Mouse (Mus musculus) testis, adult 2 months (tissue): Measurements from ENCODE around the gene Asxl1. TPM values are rescaled to one million over a fixed set of nuclear protein-coding genes. Genes with fewer than 3 reads are reported as not detected.

Source experiments
- H3K27ac ChIP-seq: fragments of 200-500 bp; 2 replicates; pipeline ENCODE4 v1.5.1; 2012; ENCODE audit warnings: low read depth, low read length; ENCODE audit not compliant: control insufficient read depth, insufficient read depth
- H3K27me3 ChIP-seq: fragments of 200-500 bp; 2 replicates; pipeline ENCODE4 v1.6.1; 2012; ENCODE audit warnings: mild to moderate bottlenecking, low read length, moderate library complexity; ENCODE audit not compliant: control insufficient read depth, insufficient read depth
- H3K36me3 ChIP-seq: fragments of 200-500 bp; 2 replicates; pipeline ENCODE4 v1.6.1; 2012; ENCODE audit warnings: mild to moderate bottlenecking, low read length; ENCODE audit not compliant: control insufficient read depth, insufficient read depth
- H3K4me1 ChIP-seq: fragments of 200-500 bp; 2 replicates; pipeline ENCODE4 v1.6.1; 2012; ENCODE audit warnings: low read length; ENCODE audit not compliant: control insufficient read depth, insufficient read depth
- H3K4me3 ChIP-seq: fragments of 200-500 bp; 2 replicates; pipeline ENCODE4 v1.5.1; 2012; ENCODE audit warnings: low read depth, mild to moderate bottlenecking, low read length, moderate library complexity, mixed read lengths; ENCODE audit not compliant: control insufficient read depth
- CTCF ChIP-seq: fragments of 200-500 bp; IDR thresholded peaks from 2 replicates; pipeline ENCODE4 v1.5.1; 2012; ENCODE audit warnings: low read depth, mild to moderate bottlenecking, inconsistent platforms, low read length, moderate library complexity; ENCODE audit not compliant: control insufficient read depth, insufficient read depth, insufficient replicate concordance
- POLR2A ChIP-seq: fragments of 200-500 bp; IDR thresholded peaks from 2 replicates; pipeline ENCODE4 v1.6.1; 2012; ENCODE audit warnings: low read depth, mild to moderate bottlenecking, inconsistent platforms, low read length, moderate library complexity; ENCODE audit not compliant: control insufficient read depth
- polyA plus RNA-seq: library from polyadenylated mRNA; depleted of rRNA; stranded (reverse); fragments of >200 nt; gene quantifications from 2 replicates; pipeline ENCODE4 v1.2.3, GENCODE M21; 2012

Asxl1 gene
- polyA plus RNA-seq, 1 experiment: 28.7 TPM

DNA sequence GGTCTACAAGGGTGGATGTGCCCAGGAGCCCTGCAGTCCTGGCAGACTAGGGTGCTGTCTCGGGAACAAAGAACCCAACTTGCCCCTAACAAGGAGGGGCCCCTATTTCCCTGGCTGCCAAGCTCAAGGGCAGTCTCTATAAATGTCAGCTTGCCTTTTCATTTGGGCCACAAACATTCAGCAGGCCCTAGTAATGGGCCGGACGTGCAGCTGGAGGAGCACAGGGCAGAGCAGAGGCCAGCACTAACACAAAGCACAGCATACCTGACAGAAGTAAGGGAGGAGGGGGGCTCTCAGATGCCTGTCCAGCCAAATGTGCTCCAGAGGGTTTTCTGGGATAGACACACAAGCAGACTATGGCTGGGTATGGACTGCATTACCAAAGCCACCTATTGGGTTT, 88.2 kb downstream of the Asxl1 start:
- H3K4me3 ChIP-seq: no peak overlapping the region
- H3K27me3 ChIP-seq: no peaks in the 10 kb centered on the region
- H3K27ac ChIP-seq: no peak overlapping the region
- TF ChIP-seq POLR2A: no peak
- TF ChIP-seq CTCF: no peak
- H3K4me1 ChIP-seq: peaks cover 8% of the 10 kb centered on the region; the same call in 1 of the 2 replicates
- H3K36me3 ChIP-seq: peaks cover 1% of the 10 kb centered on the region; the same call in 1 of the 2 replicates

DNA sequence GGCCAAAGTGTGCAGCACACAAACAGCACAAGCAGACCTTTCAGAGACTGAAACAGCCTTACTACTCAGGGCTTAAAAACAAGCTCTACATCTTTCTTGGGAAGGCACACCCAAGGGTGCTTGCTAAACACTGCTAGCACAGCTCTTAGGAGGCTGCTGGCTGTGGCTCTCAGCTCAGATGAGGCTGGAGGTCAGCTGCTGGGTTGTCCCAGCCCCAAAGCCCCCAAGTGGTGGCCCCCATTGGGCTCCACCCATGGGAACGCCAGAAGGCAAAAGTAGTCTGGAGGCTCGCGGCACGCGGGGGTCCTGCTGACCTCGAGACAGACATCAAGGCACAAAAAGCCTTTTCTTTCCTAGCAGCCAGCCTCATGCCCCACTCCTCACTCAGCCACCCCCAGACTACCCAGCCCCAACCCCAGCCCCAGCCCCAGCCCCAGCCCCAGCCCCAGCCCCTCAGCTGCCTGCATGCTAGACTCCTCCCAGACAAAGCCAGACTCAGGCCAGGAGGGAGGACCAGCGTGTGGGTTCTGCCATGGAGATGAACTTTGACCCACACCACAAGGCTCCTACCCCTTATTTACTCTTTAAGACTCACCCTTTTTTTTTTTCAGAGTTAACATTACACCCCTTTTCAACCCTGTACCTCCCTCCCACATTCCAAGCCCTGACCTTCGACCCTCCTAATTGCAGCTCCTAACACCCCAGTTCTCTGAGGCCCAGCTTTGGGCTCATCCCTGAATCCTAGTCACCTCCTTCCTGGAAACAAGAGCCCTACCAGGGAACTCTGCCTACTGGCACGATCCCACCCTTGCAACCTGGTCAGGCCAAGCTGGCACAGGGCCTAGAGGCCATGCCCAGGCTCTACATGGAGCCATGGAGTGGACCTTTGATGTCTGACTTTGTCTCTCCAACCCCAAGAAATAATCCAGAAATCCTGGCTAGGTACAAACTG, 89.5 kb downstream of the Asxl1 start:
- Histone ChIP-seq H3K36me3 (no peaks in the 10 kb centered on the region; the same call in 1 of the 2 replicates), H3K4me3 (no peak overlapping the region), H3K27me3 (no peaks in the 10 kb centered on the region), H3K4me1 (peaks cover 8% of the 10 kb centered on the region; the same call in 1 of the 2 replicates), H3K27ac (no peak overlapping the region)
- TF ChIP-seq CTCF (no peak), POLR2A (no peak)

DNA sequence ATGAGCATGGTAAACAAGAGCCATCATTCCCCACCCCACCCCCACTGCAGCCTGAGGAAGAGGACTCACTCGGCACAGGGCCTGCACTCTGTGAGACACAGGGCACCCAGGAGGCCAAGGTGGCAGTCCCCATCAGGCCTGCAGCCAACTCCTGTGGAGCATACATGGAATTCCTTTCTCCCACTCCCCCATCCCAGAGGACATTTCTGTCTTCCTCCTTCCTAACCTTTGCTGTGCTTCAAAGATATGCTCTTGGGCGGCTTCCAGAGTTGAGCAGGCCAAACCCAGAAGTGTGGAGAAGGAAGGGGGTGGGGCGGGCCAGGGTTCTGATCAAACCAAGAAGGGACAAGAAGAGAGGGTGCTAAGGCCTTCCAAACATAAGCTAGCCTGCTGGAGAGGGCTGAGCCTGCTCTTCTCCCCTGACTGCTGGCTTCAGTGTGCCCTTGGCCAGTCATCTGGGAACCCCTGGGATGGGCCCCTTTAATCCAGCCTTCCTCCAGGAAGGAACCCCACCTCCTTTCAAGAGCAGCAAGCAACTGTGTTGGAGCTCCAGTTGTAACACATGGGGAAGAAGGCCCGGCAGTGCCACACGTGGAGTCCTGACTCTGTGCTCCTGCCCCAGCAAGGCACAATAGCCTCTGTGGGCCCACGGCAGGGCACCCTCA, 91.1 kb downstream of the Asxl1 start:
- no peak overlapping the region for H3K27ac ChIP-seq
- no peak overlapping the region for H3K4me3 ChIP-seq
- no peaks in the 10 kb centered on the region for H3K27me3 ChIP-seq
- peaks cover 10% of the 10 kb centered on the region for H3K4me1 ChIP-seq
- H3K36me3 ChIP-seq: no peaks in the 10 kb centered on the region; the same call in 1 of the 2 replicates
- TF ChIP-seq POLR2A (no peak), CTCF (no peak)

DNA sequence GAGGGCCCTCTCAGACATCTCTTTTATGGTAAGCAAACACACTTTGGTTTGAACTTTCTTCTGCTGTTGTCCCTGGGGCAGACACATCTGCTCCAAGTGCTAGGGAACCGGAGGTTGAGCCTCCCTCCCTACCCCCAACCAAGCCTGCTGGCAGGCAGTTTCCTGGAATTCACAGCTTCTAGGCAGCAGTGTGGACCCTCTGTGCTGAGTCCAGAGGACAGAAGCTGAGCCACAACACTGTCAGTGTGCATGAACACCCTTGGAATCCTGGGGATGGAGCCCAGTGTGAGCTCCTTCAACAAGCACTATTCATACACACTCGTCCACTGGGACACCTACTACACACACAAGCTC, 91.7 kb downstream of the Asxl1 start:
- no peak for TF ChIP-seq CTCF
- TF ChIP-seq POLR2A: no peak
- Histone ChIP-seq H3K4me3 (no peak overlapping the region), H3K4me1 (peaks cover 12% of the 10 kb centered on the region), H3K36me3 (no peaks in the 10 kb centered on the region; the same call in 1 of the 2 replicates), H3K27ac (no peak overlapping the region), H3K27me3 (no peaks in the 10 kb centered on the region)

DNA sequence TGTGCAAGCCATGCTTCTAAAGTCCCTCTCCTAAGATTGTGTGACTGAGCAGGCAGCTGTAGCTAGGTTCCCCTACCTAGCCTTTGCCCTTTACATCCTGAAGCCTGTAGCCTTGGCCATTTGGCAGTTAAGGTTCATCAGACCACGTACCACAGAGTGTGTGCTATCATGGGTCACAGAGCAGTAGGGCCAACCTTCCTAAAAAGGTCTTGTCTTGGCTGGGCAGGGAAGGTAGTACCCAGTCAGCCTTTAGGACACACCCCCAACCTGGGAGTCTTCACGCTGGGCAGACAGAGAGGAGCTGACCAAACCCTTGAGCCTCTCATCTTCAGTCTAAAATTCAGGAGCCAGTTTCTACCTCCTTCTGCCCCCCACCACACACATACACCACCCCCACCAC, 95.1 kb downstream of the Asxl1 start:
- Histone ChIP-seq H3K27me3 (no peaks in the 10 kb centered on the region), H3K4me3 (no peak overlapping the region), H3K36me3 (no peaks in the 10 kb centered on the region; the same call in 1 of the 2 replicates), H3K4me1 (peaks cover 33% of the 10 kb centered on the region), H3K27ac (no peak overlapping the region)
- TF ChIP-seq POLR2A: no peak
- no peak for TF ChIP-seq CTCF

DNA sequence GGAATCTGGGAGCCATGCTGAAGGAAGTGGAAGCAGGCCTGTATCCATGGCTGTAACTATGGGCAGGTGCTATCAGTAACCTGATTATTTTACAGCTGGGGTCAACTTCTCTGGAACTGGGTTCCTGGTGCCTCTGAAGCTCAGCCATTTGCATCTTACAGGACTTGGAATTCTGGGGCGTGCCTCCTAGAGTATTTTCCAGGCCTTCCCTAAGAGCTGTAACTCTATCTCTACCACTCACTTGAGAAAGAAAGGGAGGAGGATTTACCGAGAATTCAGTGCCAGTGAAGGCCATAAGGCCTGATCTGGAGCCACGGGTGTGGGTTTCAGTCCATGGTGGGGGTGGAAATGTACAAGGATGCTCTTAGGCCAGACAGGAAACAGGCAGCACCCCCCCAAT, 95.6 kb downstream of the Asxl1 start:
- TF ChIP-seq CTCF: no peak
- TF ChIP-seq POLR2A: no peak
- no peaks in the 10 kb centered on the region; the same call in 1 of the 2 replicates for H3K36me3 ChIP-seq
- no peaks in the 10 kb centered on the region for H3K27me3 ChIP-seq
- H3K27ac ChIP-seq: no peak overlapping the region
- no peak overlapping the region for H3K4me3 ChIP-seq
- peaks cover 35% of the 10 kb centered on the region for H3K4me1 ChIP-seq

DNA sequence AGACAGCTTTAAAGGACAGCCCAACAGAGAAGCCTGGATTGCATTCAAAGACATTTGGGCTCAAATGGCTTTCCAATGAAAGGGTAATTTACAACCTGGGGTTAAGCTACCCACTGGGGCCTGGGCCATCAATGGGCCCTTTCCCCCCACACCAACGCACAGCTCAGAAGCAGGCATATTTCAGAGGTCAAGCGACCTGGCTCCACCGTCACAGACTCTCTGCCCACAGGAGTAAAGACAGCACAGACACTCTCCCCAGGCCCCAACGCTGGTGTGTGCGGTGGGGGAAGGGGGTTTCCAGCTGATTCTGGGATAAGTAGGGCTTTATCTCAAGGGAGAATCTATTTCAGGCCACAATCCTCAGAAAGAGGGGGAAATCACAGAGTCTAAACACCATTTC, 97.1 kb downstream of the Asxl1 start:
- TF ChIP-seq CTCF (no peak), POLR2A (no peak)
- Histone ChIP-seq H3K27me3 (no peaks in the 10 kb centered on the region), H3K36me3 (no peaks in the 10 kb centered on the region; the same call in 1 of the 2 replicates), H3K4me3 (no peak overlapping the region), H3K4me1 (peaks cover 31% of the 10 kb centered on the region), H3K27ac (no peak overlapping the region)
